Mouse (Mus musculus): Measurements from ENCODE around the gene Srsf9. TPM values are rescaled to one million over a fixed set of nuclear protein-coding genes. Genes with fewer than 3 reads are reported as not detected.

Gene Srsf9
- polyA plus RNA-seq, 1 experiment: 39.2 TPM

- Histone ChIP-seq H3K27me3 (replicated peaks; ENCODE audit: control insufficient read depth, insufficient read depth, low read length) (no peaks in the 10 kb centered on the region), H3K4me3 (ENCODE audit: insufficient read depth, low read depth, low read length) (no peak overlapping the region), H3K4me1 (ENCODE audit: control insufficient read depth, insufficient read depth, low read length) (no peaks in the 10 kb centered on the region), H3K27ac (ENCODE audit: insufficient read depth, low read depth, low read length) (no peak overlapping the region), H3K36me3 (ENCODE audit: control insufficient read depth, insufficient read depth, low read length) (no peaks in the 10 kb centered on the region)
- no peak for DNase-seq
- 71% methylated on average over 5 of the region's 5 CpGs for WGBS
- TF ChIP-seq POLR2A (IDR thresholded peaks at IDR 0.05; ENCODE audit: low read depth, low read length) (no peak), CTCF (conservative IDR thresholded peaks at IDR 0.05; ENCODE audit: insufficient read depth, insufficient read length, low read depth, low read length) (no peak)
Measured at GRCm38 (mm10) chr5:115359851-115360372, 32.9 kb downstream of the Srsf9 start.

- Histone ChIP-seq H3K27ac (ENCODE audit: insufficient read depth, low read depth, low read length) (no peak overlapping the region), H3K4me3 (ENCODE audit: insufficient read depth, low read depth, low read length) (no peak overlapping the region), H3K4me1 (ENCODE audit: control insufficient read depth, insufficient read depth, low read length) (no peaks in the 10 kb centered on the region), H3K36me3 (ENCODE audit: control insufficient read depth, insufficient read depth, low read length) (no peaks in the 10 kb centered on the region), H3K27me3 (replicated peaks; ENCODE audit: control insufficient read depth, insufficient read depth, low read length) (no peaks in the 10 kb centered on the region)
- no peak for DNase-seq
- TF ChIP-seq POLR2A (IDR thresholded peaks at IDR 0.05; ENCODE audit: low read depth, low read length) (no peak), CTCF (conservative IDR thresholded peaks at IDR 0.05; ENCODE audit: insufficient read depth, insufficient read length, low read depth, low read length) (no peak)
- 47% methylated on average over 7 of the region's 7 CpGs for WGBS
Measured at GRCm38 (mm10) chr5:115362216-115362615, 35.2 kb downstream of the Srsf9 start.

GRCm38 (mm10) chr5:115362819-115363714 lies 36.1 kb downstream of the Srsf9 start:
- no peaks in the 10 kb centered on the region for H3K4me1 ChIP-seq (ENCODE audit: control insufficient read depth, insufficient read depth, low read length)
- 31% methylated on average over 19 of the region's 19 CpGs for WGBS
- H3K27ac ChIP-seq (ENCODE audit: insufficient read depth, low read depth, low read length): no peak overlapping the region
- TF ChIP-seq POLR2A (IDR thresholded peaks at IDR 0.05; ENCODE audit: low read depth, low read length) (no peak), CTCF (conservative IDR thresholded peaks at IDR 0.05; ENCODE audit: insufficient read depth, insufficient read length, low read depth, low read length) (no peak)
- DNase-seq: no peak
- no peak overlapping the region for H3K4me3 ChIP-seq (ENCODE audit: insufficient read depth, low read depth, low read length)
- no peaks in the 10 kb centered on the region for H3K36me3 ChIP-seq (ENCODE audit: control insufficient read depth, insufficient read depth, low read length)
- no peaks in the 10 kb centered on the region for H3K27me3 ChIP-seq (replicated peaks; ENCODE audit: control insufficient read depth, insufficient read depth, low read length)

DNA sequence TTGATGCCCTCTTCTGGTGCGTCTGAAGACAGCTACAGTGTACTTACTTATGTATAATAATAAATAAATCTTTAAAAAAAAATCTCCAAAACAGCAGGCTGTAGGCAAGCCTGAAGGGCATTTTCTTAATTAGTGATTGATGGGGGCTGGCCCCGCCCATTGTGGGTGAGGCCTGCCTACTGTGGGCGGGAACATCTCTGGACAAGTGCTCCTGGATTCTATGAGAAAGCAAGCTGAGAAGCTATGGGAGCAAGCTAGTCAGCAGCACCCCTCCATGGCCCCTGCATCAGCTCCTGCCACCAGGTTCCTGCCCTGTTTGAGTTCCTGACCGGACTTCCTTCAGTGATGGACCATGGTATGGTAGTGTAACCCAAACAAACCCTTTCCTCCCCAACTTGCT lies 37.8 kb downstream of the Srsf9 start:
- no peak for DNase-seq
- Histone ChIP-seq H3K27ac (ENCODE audit: insufficient read depth, low read depth, low read length) (no peak overlapping the region), H3K36me3 (ENCODE audit: control insufficient read depth, insufficient read depth, low read length) (no peaks in the 10 kb centered on the region), H3K4me3 (ENCODE audit: insufficient read depth, low read depth, low read length) (no peak overlapping the region), H3K4me1 (ENCODE audit: control insufficient read depth, insufficient read depth, low read length) (no peaks in the 10 kb centered on the region), H3K27me3 (replicated peaks; ENCODE audit: control insufficient read depth, insufficient read depth, low read length) (no peaks in the 10 kb centered on the region)
- 83% methylated on average over 4 of the region's 4 CpGs for WGBS
- TF ChIP-seq CTCF (conservative IDR thresholded peaks at IDR 0.05; ENCODE audit: insufficient read depth, insufficient read length, low read depth, low read length) (no peak), POLR2A (IDR thresholded peaks at IDR 0.05; ENCODE audit: low read depth, low read length) (no peak)

DNA sequence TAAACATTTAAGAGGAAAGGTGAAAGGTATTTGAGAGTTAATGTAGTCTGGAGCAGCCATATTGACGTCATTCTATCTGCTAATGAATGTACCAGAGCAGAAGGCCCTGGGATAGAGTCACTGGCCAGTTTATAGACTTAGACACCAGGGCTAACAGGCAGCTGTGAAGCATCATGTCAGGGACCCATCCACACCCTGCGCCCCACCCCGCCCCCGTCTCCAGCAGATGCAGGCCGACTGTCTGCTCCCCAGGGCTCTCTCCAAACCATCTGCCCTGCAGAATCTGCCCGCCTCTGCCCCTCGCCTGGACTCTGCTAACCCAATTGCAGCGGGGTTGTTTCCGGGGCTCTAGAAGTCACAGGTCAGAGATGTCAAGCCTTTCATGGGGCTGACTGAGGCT lies 44.8 kb downstream of the Srsf9 start:
- WGBS: 36% methylated on average over 9 of the region's 9 CpGs
- DNase-seq: no peak
- Histone ChIP-seq H3K27ac (ENCODE audit: insufficient read depth, low read depth, low read length) (no peak overlapping the region), H3K27me3 (replicated peaks; ENCODE audit: control insufficient read depth, insufficient read depth, low read length) (no peaks in the 10 kb centered on the region), H3K4me3 (ENCODE audit: insufficient read depth, low read depth, low read length) (no peak overlapping the region), H3K36me3 (ENCODE audit: control insufficient read depth, insufficient read depth, low read length) (no peaks in the 10 kb centered on the region), H3K4me1 (ENCODE audit: control insufficient read depth, insufficient read depth, low read length) (no peaks in the 10 kb centered on the region)
- no peak for TF ChIP-seq POLR2A (IDR thresholded peaks at IDR 0.05; ENCODE audit: low read depth, low read length)

DNA sequence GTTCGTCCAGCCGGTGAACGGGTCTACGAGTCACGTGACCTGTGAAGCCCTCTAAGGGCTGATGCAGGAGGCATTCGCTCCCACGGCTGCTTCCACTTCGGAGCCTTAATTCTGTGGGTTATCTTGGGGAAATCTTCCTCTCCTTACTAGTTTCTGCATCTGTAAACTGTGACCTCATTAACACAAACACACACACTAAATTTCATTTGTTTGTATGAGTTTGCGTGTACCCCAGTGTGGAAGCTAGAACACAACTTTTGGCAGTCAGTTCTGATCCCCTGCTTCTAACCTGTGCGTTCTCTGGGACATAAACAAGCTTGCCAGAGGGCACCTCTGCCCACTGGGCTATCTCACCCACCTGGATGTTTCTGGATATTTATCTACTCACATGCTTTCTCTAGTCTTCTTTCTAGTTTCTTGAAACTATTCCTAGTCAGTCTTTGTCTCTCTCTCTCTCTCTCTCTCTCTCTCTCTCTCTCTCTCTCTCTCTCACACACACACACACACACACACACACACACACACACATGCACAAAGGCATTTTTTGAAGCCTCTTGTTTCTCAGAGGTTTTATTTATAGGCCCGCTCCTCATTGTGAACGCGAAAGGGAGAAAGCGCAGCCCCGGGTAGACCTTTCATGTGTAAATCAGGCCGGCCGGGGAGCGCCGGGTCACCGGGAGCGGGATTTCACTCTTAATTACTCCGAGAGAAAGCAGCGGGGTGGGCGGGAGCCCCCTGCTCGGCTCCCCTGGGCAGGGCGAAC lies 46.6 kb downstream of the Srsf9 start:
- Histone ChIP-seq H3K36me3 (ENCODE audit: control insufficient read depth, insufficient read depth, low read length) (no peaks in the 10 kb centered on the region), H3K27me3 (replicated peaks; ENCODE audit: control insufficient read depth, insufficient read depth, low read length) (no peaks in the 10 kb centered on the region), H3K27ac (ENCODE audit: insufficient read depth, low read depth, low read length) (no peak overlapping the region), H3K4me3 (ENCODE audit: insufficient read depth, low read depth, low read length) (no peak overlapping the region), H3K4me1 (ENCODE audit: control insufficient read depth, insufficient read depth, low read length) (no peaks in the 10 kb centered on the region)
- no peak for DNase-seq
- WGBS: 26% methylated on average over 26 of the region's 26 CpGs
- TF ChIP-seq CTCF (conservative IDR thresholded peaks at IDR 0.05; ENCODE audit: insufficient read depth, insufficient read length, low read depth, low read length): no peak
- no peak for TF ChIP-seq POLR2A (IDR thresholded peaks at IDR 0.05; ENCODE audit: low read depth, low read length)
